Mouse (Mus musculus) adrenal gland (tissue): ENCODE measurements around the gene Vmn2r35.
"Not testable (repeated sequence)": the region's sequence is repeated elsewhere in the genome, so short reads cannot be mapped to it uniquely, and the experiment has no call there.

Experiments
- intact Hi-C: fragments of 180-260 bp; cut with DNase I; formaldehyde crosslinking; loops from one replicate; pipeline ENCODE4 v1.15.1; 2025
- long read RNA-seq, 2 experiments: library from polyadenylated mRNA; unstranded; transcript quantifications; one replicate each; pipeline ENCODE4 v2.0.0; 2020; ENCODE audit warnings: borderline replicate concordance in 1 of 2; ENCODE audit not compliant: insufficient replicate concordance in 1 of 2

Vmn2r35 gene
- long read RNA-seq, experiment 1, result 0 reads
- long read RNA-seq, experiment 2, result 0 reads

DNA sequence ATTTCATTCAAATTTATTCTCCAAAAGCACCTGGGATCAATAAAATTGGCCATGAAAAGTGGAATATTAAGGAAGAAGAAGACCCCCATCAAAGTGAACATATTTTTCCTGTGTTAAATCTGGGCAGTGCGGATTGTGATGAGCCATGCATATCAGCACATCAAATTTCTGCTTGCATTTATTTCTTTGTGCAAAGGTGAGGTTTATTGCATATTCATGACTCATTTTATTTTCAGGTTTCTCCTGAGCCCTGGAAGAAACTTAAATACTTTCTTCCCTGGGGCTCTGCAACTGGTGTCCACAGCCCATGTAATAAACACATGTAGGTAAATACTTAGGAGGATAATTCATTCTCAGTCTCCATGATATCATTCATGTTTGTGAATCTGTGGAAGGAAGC, at the start of gene Vmn2r35:
Gene Vmn2r35 (minus strand): TSS at position 101 of the 400 bp plus-strand sequence.
- intact Hi-C loops, result not testable (repeated sequence)

DNA sequence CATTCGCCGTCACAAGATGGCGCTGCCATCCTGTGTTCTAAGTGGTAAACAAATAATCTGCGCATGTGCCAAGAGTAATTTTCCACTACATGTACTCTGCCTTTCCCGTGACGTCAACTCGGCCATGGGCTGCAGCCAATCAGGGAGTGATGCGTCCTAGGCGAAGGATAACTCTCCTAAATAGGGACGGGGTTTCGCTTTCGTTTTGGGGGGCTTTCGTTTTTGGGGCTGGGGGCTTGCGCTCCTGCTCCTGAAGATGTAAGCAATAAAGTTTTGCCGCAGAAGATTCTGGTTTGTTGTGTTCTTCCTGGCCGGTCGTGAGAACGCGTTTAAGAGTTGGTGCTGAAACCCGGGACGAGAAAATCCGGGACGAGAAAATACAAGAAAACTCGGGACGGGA, 25.5 kb downstream of the Vmn2r35 start:
- intact Hi-C loops, result not testable (repeated sequence)
